18 mouse cellular contexts compared by ENCODE assay signal in genomic region chr8:11797128-11797527, GRCm38 (mm10). TPM values are rescaled to one million over a fixed set of nuclear protein-coding genes. Genes with fewer than 3 reads are reported as not detected.
DNase-seq lines count a peak whose midpoint lies in the region; ATAC-seq lines count a peak whose summit lies in the region.
"Had no signal": no experiment of that assay in that cellular context is flagged by ENCODE, and none has a peak within 500 bp of the region (broad histone marks: within the 10 kb centered on the region; RNA-seq: fewer than 3 reads in every experiment).

No protein-coding gene starts in this region.

- no peak overlapping the region for H3K4me3 ChIP-seq in forebrain, embryonic 13.5 days
- no peak overlapping the region for H3K4me3 ChIP-seq in forebrain, embryonic 10.5 days
- no peak overlapping the region for H3K4me3 ChIP-seq in kidney, embryonic 15.5 days (replicated peaks)
- no peak overlapping the region for H3K4me3 ChIP-seq in neural tube, embryonic 13.5 days
- H3K4me3 ChIP-seq: limb, embryonic 15.5 days; lung, embryonic 15.5 days had no signal

- peaks cover 26% of the 10 kb centered on the region for H3K4me1 ChIP-seq in forebrain, embryonic 13.5 days
- H3K4me1 ChIP-seq in forebrain, embryonic 10.5 days: no peaks in the 10 kb centered on the region
- peaks cover 10% of the 10 kb centered on the region; the same call in 1 of the 2 replicates for H3K4me1 ChIP-seq in kidney, embryonic 15.5 days
- peaks cover 19% of the 10 kb centered on the region for H3K4me1 ChIP-seq in neural tube, embryonic 13.5 days (replicated peaks)

- H3K4me2 ChIP-seq in forebrain, embryonic 13.5 days: no peak overlapping the region
- H3K4me2 ChIP-seq in kidney, embryonic 15.5 days: no peak overlapping the region
- H3K4me2 ChIP-seq in neural tube, embryonic 13.5 days: no peak overlapping the region
- H3K4me2 ChIP-seq: limb, embryonic 15.5 days; lung, embryonic 15.5 days had no signal

- H3K9ac ChIP-seq in forebrain, embryonic 13.5 days: 0 out of 2 replicates have a peak overlapping the region, but pooled peaks have one; percentile 21
- H3K9ac ChIP-seq in kidney, embryonic 15.5 days: no peak overlapping the region
- no peak overlapping the region for H3K9ac ChIP-seq in neural tube, embryonic 13.5 days
- H3K9ac ChIP-seq: limb, embryonic 15.5 days; lung, embryonic 15.5 days had no signal

- H3K27me3 ChIP-seq in forebrain, embryonic 13.5 days: no peaks in the 10 kb centered on the region
- no peaks in the 10 kb centered on the region for H3K27me3 ChIP-seq in forebrain, embryonic 10.5 days (ENCODE audit: poor library complexity, severe bottlenecking)
- H3K27me3 ChIP-seq in kidney, embryonic 15.5 days: no peaks in the 10 kb centered on the region
- no peaks in the 10 kb centered on the region for H3K27me3 ChIP-seq in neural tube, embryonic 13.5 days
- H3K27me3 ChIP-seq: limb, embryonic 15.5 days; lung, embryonic 15.5 days had no signal

- ATAC-seq in forebrain, embryonic 13.5 days: no peak
- 0 out of 2 replicates have a peak, but pooled peaks have one; percentile 54 for ATAC-seq in kidney, embryonic 15.5 days (replicated peaks; ENCODE audit: low FRiP score)
- ATAC-seq in neural tube, embryonic 13.5 days (ENCODE audit: low read depth): peak; percentile 44; the same call in 1 of the 2 replicates

- no peak overlapping the region for H3K27ac ChIP-seq in forebrain, embryonic 13.5 days
- H3K27ac ChIP-seq in forebrain, embryonic 10.5 days: no peak overlapping the region
- no peak overlapping the region for H3K27ac ChIP-seq in kidney, embryonic 15.5 days
- peak overlapping the region; percentile 57; the same call in 1 of the 2 replicates for H3K27ac ChIP-seq in neural tube, embryonic 13.5 days (replicated peaks)
- H3K27ac ChIP-seq: limb, embryonic 15.5 days; lung, embryonic 15.5 days had no signal

- H3K36me3 ChIP-seq in forebrain, embryonic 13.5 days (ENCODE audit: poor library complexity, severe bottlenecking): peaks cover 63% of the 10 kb centered on the region
- H3K36me3 ChIP-seq in forebrain, embryonic 10.5 days (replicated peaks): peaks cover 78% of the 10 kb centered on the region
- peaks cover 62% of the 10 kb centered on the region for H3K36me3 ChIP-seq in kidney, embryonic 15.5 days
- H3K36me3 ChIP-seq in neural tube, embryonic 13.5 days: peaks cover 50% of the 10 kb centered on the region

- no peak for DNase-seq in forebrain, embryonic 10.5 days (ENCODE audit: extremely low spot score, low spot score)
- DNase-seq in kidney, postnatal 36 days: no peak
- DNase-seq in neural tube, embryonic 10.5 days (ENCODE audit: extremely low spot score, low spot score): no peak
- no peak for DNase-seq in urinary bladder, adult 2 months (ENCODE audit: low spot score)
- DNase-seq in urinary bladder, postnatal 25 days (ENCODE audit: low spot score): no peak
- DNase-seq: heart, adult 18-20 months; kidney, adult 18-20 months; layer of hippocampus, postnatal 36 days; thymus, adult 18-20 months had no signal

- no peaks in the 10 kb centered on the region for H3K9me3 ChIP-seq in forebrain, embryonic 13.5 days (replicated peaks)
- no peaks in the 10 kb centered on the region for H3K9me3 ChIP-seq in forebrain, embryonic 10.5 days
- no peaks in the 10 kb centered on the region for H3K9me3 ChIP-seq in kidney, embryonic 15.5 days (replicated peaks)
- no peaks in the 10 kb centered on the region for H3K9me3 ChIP-seq in neural tube, embryonic 13.5 days
- H3K9me3 ChIP-seq: limb, embryonic 15.5 days; lung, embryonic 15.5 days had no signal

- 90% methylated on average over 8 of the region's 8 CpGs for WGBS in forebrain, embryonic 13.5 days
- WGBS in forebrain, embryonic 10.5 days: 89% methylated on average over 8 of the region's 8 CpGs
- WGBS in kidney, embryonic 15.5 days: 69% methylated on average over 8 of the region's 8 CpGs
- 82% methylated on average over 8 of the region's 8 CpGs for WGBS in neural tube, embryonic 13.5 days

RNA-seq across cellular contexts. Expression of gene Tex29, which starts 43.1 kb away (rescaled TPM):
- polyA plus RNA-seq in forebrain, embryonic 13.5 days (2015; fragmentation: Nextera tagmentation; extraction: Ambion mirVana): 0.30 and 0.89 TPM in 2 replicates
- polyA plus RNA-seq in forebrain, embryonic 10.5 days (2016; fragmentation: Nextera tagmentation; extraction: Ambion mirVana): not detected in 2 replicates
- polyA plus RNA-seq in kidney, embryonic 15.5 days (2015; fragmentation: Nextera tagmentation; extraction: Ambion mirVana): 0.42 TPM in 1 of 2 replicates, not detected in the other
- 0.43 TPM in 1 of 2 replicates, not detected in the other for polyA plus RNA-seq in neural tube, embryonic 13.5 days (2015; fragmentation: Nextera tagmentation; extraction: Ambion mirVana)
- polyA plus RNA-seq in urinary bladder, adult 2 months (2012; rRNA removed): 0.09 TPM in 1 of 2 replicates, not detected in the other
- polyA plus RNA-seq: C2C12; embryonic facial prominence, embryonic 14.5 days; frontal cortex, adult 2 months; limb, embryonic 15.5 days; lung, embryonic 15.5 days; small intestine, adult 2 months had no signal
